Mouse (Mus musculus) MEL (cell line): Measurements from ENCODE around the gene Phgdh. TPM values are rescaled to one million over a fixed set of nuclear protein-coding genes. Genes with fewer than 3 reads are reported as not detected.

Source experiments
- DNase-seq: peaks from one replicate; pipeline ENCODE4 v3.0.0; 2011; ENCODE audit warnings: low read depth, low spot score
- H3K27ac ChIP-seq: 2 replicates; pipeline ENCODE4 v1.5.1; 2012; ENCODE audit warnings: low read depth, mild to moderate bottlenecking, control low read depth, low read length, moderate library complexity; ENCODE audit not compliant: control insufficient read depth
- H3K27me3 ChIP-seq, 2 experiments: fragments of 150-350 bp in 1 of 2; sonication (generic) in 1 of 2; 2 replicates each; pipeline ENCODE4 v1.6.1; 2012; ENCODE audit warnings: low read length in 2 of 2, mild to moderate bottlenecking in 2 of 2, improper control_type of control experiment in 1 of 2, moderate library complexity in 1 of 2; ENCODE audit not compliant: insufficient read depth in 2 of 2, control insufficient read depth in 1 of 2
- H3K36me3 ChIP-seq, 2 experiments: 2 replicates each; pipeline ENCODE4 v1.6.1; 2012 to 2014; ENCODE audit warnings: low read length in 2 of 2, improper control_type of control experiment in 1 of 2, inconsistent platforms in 1 of 2, mild to moderate bottlenecking in 1 of 2; ENCODE audit not compliant: insufficient read depth in 2 of 2, control insufficient read depth in 1 of 2
- H3K4me1 ChIP-seq, 2 experiments: fragments of 150-350 bp in 1 of 2; sonication (generic) in 1 of 2; 2 replicates each; pipeline ENCODE4 v1.6.1; 2012; ENCODE audit warnings: low read length in 2 of 2, improper control_type of control experiment in 1 of 2, mild to moderate bottlenecking in 1 of 2; ENCODE audit not compliant: insufficient read depth in 2 of 2, control insufficient read depth in 1 of 2
- H3K4me3 ChIP-seq, 2 experiments: fragments of 150-350 bp in 1 of 2; sonication (generic) in 1 of 2; 2 replicates each; pipeline ENCODE4 v1.5.1; 2012; ENCODE audit warnings: low read depth in 2 of 2, low read length in 2 of 2, mild to moderate bottlenecking in 2 of 2, moderate library complexity in 2 of 2, control low read depth in 1 of 2, improper control_type of control experiment in 1 of 2; ENCODE audit not compliant: control insufficient read depth in 1 of 2, insufficient read depth in 1 of 2
- H3K79me2 ChIP-seq: 2 replicates; pipeline ENCODE4 v1.6.1; 2012; ENCODE audit warnings: mild to moderate bottlenecking, low read length, moderate library complexity; ENCODE audit not compliant: control insufficient read depth, poor library complexity, insufficient read depth
- H3K9ac ChIP-seq: 2 replicates; pipeline ENCODE4 v1.6.1; 2012; ENCODE audit warnings: low read depth, mild to moderate bottlenecking, control low read depth, low read length, moderate library complexity; ENCODE audit not compliant: control insufficient read depth, poor library complexity, severe bottlenecking
- H3K9me3 ChIP-seq: fragments of 150-350 bp; sonication (generic); replicated peaks from 2 replicates; pipeline ENCODE4 v1.6.1; 2012; ENCODE audit warnings: mild to moderate bottlenecking, low read length, improper control_type of control experiment, moderate library complexity; ENCODE audit not compliant: insufficient read depth
- CTCF ChIP-seq, 3 experiments: IDR thresholded peaks in 2 of 3; conservative IDR thresholded peaks in 1 of 3; 2 replicates each; pipeline ENCODE4 v1.5.1; 2011 to 2012; ENCODE audit warnings: low read length in 3 of 3, low read depth in 2 of 3, mild to moderate bottlenecking in 2 of 3, improper control_type of control experiment in 1 of 3, inconsistent platforms in 1 of 3, mixed read lengths in 1 of 3, moderate library complexity in 1 of 3; ENCODE audit not compliant: control insufficient read depth in 1 of 3, insufficient read depth in 1 of 3, poor library complexity in 1 of 3, severe bottlenecking in 1 of 3
- E2F4 ChIP-seq: IDR thresholded peaks from 2 replicates; pipeline ENCODE4 v1.6.1; 2011; ENCODE audit warnings: low read depth, low read length, improper control_type of control experiment, borderline replicate concordance
- GABPA ChIP-seq: IDR thresholded peaks from 2 replicates; pipeline ENCODE4 v1.6.1; 2012; ENCODE audit warnings: low read depth, mild to moderate bottlenecking, inconsistent platforms, low read length, improper control_type of control experiment, moderate library complexity
- GATA1 ChIP-seq: IDR thresholded peaks from 2 replicates; pipeline ENCODE4 v1.6.1; 2011; ENCODE audit warnings: low read depth, low read length, improper control_type of control experiment
- HCFC1 ChIP-seq: IDR thresholded peaks from 2 replicates; pipeline ENCODE4 v1.6.1; 2012; ENCODE audit warnings: low read depth, mild to moderate bottlenecking, inconsistent platforms, low read length, improper control_type of control experiment, moderate library complexity
- JUND ChIP-seq: IDR thresholded peaks from 2 replicates; pipeline ENCODE4 v1.6.1; 2011; ENCODE audit warnings: low read depth, mild to moderate bottlenecking, improper control_type of control experiment, low read length
- MAFK ChIP-seq: IDR thresholded peaks from 2 replicates; pipeline ENCODE4 v1.6.1; 2011; ENCODE audit warnings: low read depth, mild to moderate bottlenecking, low read length, improper control_type of control experiment, borderline replicate concordance
- MEF2A ChIP-seq: IDR thresholded peaks from 2 replicates; pipeline ENCODE4 v1.6.1; 2014; ENCODE audit warnings: low read depth, mild to moderate bottlenecking, inconsistent platforms, low read length, improper control_type of control experiment; ENCODE audit not compliant: poor library complexity, insufficient replicate concordance, severe bottlenecking; ENCODE audit errors: extremely low read depth
- MYB ChIP-seq: IDR thresholded peaks from 2 replicates; pipeline ENCODE4 v1.6.1; 2011; ENCODE audit warnings: mild to moderate bottlenecking, low read depth, low read length, improper control_type of control experiment
- MYC ChIP-seq: IDR thresholded peaks from 2 replicates; pipeline ENCODE4 v1.6.1; 2011; ENCODE audit warnings: low read depth, mild to moderate bottlenecking, low read length, improper control_type of control experiment, moderate library complexity
- POLR2A ChIP-seq, 2 experiments: IDR thresholded peaks; 2 replicates each; pipeline ENCODE4 v1.6.1; 2011 to 2012; ENCODE audit warnings: low read length in 2 of 2, mild to moderate bottlenecking in 2 of 2, control low read depth in 1 of 2, improper control_type of control experiment in 1 of 2, low read depth in 1 of 2, moderate library complexity in 1 of 2; ENCODE audit not compliant: control insufficient read depth in 1 of 2, insufficient read depth in 1 of 2, poor library complexity in 1 of 2
- POLR2AphosphoS2 ChIP-seq: IDR thresholded peaks from 2 replicates; pipeline ENCODE4 v1.6.1; 2011; ENCODE audit warnings: low read length, improper control_type of control experiment
- POLR2AphosphoS5 ChIP-seq: IDR thresholded peaks from 2 replicates; pipeline ENCODE4 v1.6.1; 2012; ENCODE audit warnings: low read depth, borderline replicate concordance, mild to moderate bottlenecking, inconsistent platforms, low read length, moderate library complexity, mixed read lengths
- RAD21 ChIP-seq: IDR thresholded peaks from 2 replicates; pipeline ENCODE4 v1.6.1; 2011; ENCODE audit warnings: mild to moderate bottlenecking, low read depth, low read length, improper control_type of control experiment
- SIN3A ChIP-seq: IDR thresholded peaks from 2 replicates; pipeline ENCODE4 v1.6.1; 2012; ENCODE audit warnings: low read length, improper control_type of control experiment, inconsistent platforms
- SMC3 ChIP-seq: IDR thresholded peaks from 2 replicates; pipeline ENCODE4 v1.6.1; 2011; ENCODE audit warnings: low read depth, low read length, improper control_type of control experiment
- TAL1 ChIP-seq: IDR thresholded peaks from 2 replicates; pipeline ENCODE4 v1.6.1; 2012; ENCODE audit warnings: mild to moderate bottlenecking, inconsistent platforms, low read length, moderate library complexity, mixed read lengths
- TBP ChIP-seq: IDR thresholded peaks from 2 replicates; pipeline ENCODE4 v1.8.0; 2011; ENCODE audit warnings: low read depth, low read length, improper control_type of control experiment
- TCF12 ChIP-seq: IDR thresholded peaks from 2 replicates; pipeline ENCODE4 v1.6.1; 2014; ENCODE audit warnings: low read depth, mild to moderate bottlenecking, inconsistent platforms, low read length, improper control_type of control experiment, moderate library complexity
- UBTF ChIP-seq: IDR thresholded peaks from 2 replicates; pipeline ENCODE4 v1.6.1; 2012; ENCODE audit warnings: low read depth, mild to moderate bottlenecking, inconsistent platforms, low read length, improper control_type of control experiment, moderate library complexity, borderline replicate concordance; ENCODE audit not compliant: insufficient read depth
- USF2 ChIP-seq, 2 experiments: IDR thresholded peaks; 2 replicates each; pipeline ENCODE4 v1.6.1; 2011 to 2012; ENCODE audit warnings: improper control_type of control experiment in 2 of 2, low read length in 2 of 2, borderline replicate concordance in 1 of 2, inconsistent platforms in 1 of 2, low read depth in 1 of 2, mild to moderate bottlenecking in 1 of 2; ENCODE audit not compliant: insufficient read depth in 1 of 2
- ZC3H11A ChIP-seq: IDR thresholded peaks from 2 replicates; pipeline ENCODE4 v1.6.1; 2012; ENCODE audit warnings: low read depth, mild to moderate bottlenecking, inconsistent platforms, low read length, improper control_type of control experiment
- ZKSCAN1 ChIP-seq: IDR thresholded peaks from 2 replicates; pipeline ENCODE4 v1.6.1; 2012; ENCODE audit warnings: low read depth, mild to moderate bottlenecking, inconsistent platforms, low read length, improper control_type of control experiment, moderate library complexity
- ZNF384 ChIP-seq: IDR thresholded peaks from 2 replicates; pipeline ENCODE4 v1.6.1; 2012; ENCODE audit warnings: low read depth, mild to moderate bottlenecking, inconsistent platforms, low read length, improper control_type of control experiment
- polyA plus RNA-seq, 2 experiments: library from polyadenylated mRNA; stranded (reverse) in 1 of 2; unstranded in 1 of 2; fragments of >175 nt in 1 of 2; fragments of >200 nt in 1 of 2; gene quantifications; 2 replicates each; pipeline versions ENCODE4 v1.2.1 to v1.2.4; 2012; ENCODE audit warnings: low replicate concordance in 2 of 2, low read depth in 1 of 2; ENCODE audit not compliant: insufficient read length in 2 of 2, insufficient read depth in 1 of 2, missing spikeins in 1 of 2
- total RNA-seq: library from RNA; depleted of rRNA; stranded (reverse); fragments of 300-350 nt; gene quantifications from 2 replicates; pipeline ENCODE4 v1.2.3, GENCODE M21; 2012

Phgdh gene
- total and polyA plus RNA-seq, 3 experiments: 247 to 303 TPM; not detected in 1

DNA sequence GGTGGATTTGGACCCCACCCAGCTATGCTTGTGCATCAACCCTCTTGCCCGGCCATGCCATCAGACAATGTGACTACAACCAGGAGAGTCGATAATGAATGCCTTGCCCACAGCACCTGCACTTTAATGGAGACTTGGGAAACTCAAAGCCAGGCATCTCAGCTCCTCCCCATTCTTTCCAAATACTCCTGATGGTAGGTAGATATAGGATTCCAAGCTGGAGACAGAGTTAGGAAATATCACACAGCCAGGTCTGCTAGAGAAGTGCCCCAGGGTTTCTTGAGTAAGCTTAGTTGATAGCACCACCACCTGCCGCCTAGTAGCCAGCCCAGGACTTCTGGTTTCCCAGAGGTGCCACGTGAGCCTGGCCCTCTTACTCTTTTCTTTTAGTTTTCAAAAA lies 27.0 kb upstream of the Phgdh start:
- no peak for TF ChIP-seq ZNF384
- H3K9me3 ChIP-seq: no peaks in the 10 kb centered on the region
- H3K27ac ChIP-seq: no peak overlapping the region
- H3K9ac ChIP-seq: no peak overlapping the region
- H3K79me2 ChIP-seq: no peaks in the 10 kb centered on the region
- H3K4me1 ChIP-seq: no peaks in the 10 kb centered on the region
- no peak for DNase-seq
- H3K36me3 ChIP-seq: no peaks in the 10 kb centered on the region
- peaks cover 8 to 9% of the 10 kb centered on the region in 2 experiments; a peak in 3 of 4 replicates for H3K27me3 ChIP-seq
- no peak overlapping the region for H3K4me3 ChIP-seq

DNA sequence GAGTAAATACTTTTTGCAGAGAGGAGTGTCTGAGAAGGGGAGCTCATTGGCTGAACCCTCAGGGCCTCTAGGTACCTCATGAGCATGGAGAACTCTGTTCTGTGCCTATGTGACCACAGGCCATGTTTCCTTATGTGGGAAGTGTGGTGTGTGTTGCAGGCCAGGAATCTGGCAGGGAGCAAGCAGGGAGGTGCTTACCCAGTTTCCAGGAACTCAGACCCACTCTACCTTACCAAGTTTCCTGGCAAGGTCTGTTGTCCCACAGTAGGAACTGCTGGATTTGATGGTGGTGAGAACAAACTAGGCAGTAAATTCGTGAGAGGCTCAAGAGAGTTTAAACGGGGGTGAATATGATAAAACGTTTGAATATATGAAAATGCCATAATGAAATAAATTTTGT lies 26.3 kb upstream of the Phgdh start:
- no peak for DNase-seq
- TF ChIP-seq E2F4: no peak
- no peaks in the 10 kb centered on the region for H3K79me2 ChIP-seq
- H3K27me3 ChIP-seq: peaks cover 7 to 8% of the 10 kb centered on the region in 2 experiments; a peak in 3 of 4 replicates
- H3K36me3 ChIP-seq: no peaks in the 10 kb centered on the region
- no peak overlapping the region for H3K27ac ChIP-seq
- no peaks in the 10 kb centered on the region for H3K9me3 ChIP-seq
- no peaks in the 10 kb centered on the region for H3K4me1 ChIP-seq
- no peak overlapping the region for H3K9ac ChIP-seq
- no peak overlapping the region for H3K4me3 ChIP-seq

DNA sequence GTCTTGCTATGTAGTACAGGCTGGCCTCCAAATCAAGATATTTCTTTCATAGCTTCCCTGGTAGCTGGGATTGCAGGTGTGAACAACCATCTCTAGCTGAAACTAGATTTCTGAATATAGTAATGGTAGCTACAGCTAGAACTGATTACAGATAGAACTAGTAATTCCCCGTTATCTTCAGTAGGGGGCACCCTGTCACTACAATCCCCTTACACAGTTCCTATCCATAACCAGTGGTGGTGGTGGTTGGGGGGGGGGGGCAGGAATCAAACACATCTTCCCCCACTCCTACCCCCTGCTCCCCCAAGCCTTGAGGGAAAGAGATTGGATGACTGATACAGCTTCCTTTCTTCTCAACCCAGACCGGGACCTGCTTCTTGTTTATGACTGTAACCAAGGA lies 23.0 kb upstream of the Phgdh start:
- H3K79me2 ChIP-seq: no peaks in the 10 kb centered on the region
- no peak overlapping the region for H3K9ac ChIP-seq
- H3K9me3 ChIP-seq: no peaks in the 10 kb centered on the region
- H3K36me3 ChIP-seq: no peaks in the 10 kb centered on the region
- H3K4me3 ChIP-seq: no peak overlapping the region
- H3K27ac ChIP-seq: no peak overlapping the region
- peaks cover 3 to 6% of the 10 kb centered on the region in 2 experiments; a peak in 2 of 4 replicates for H3K27me3 ChIP-seq
- TF ChIP-seq TCF12: no peak
- no peak for TF ChIP-seq MEF2A
- TF ChIP-seq MYC: no peak
- no peak for TF ChIP-seq JUND
- TF ChIP-seq ZKSCAN1: no peak
- TF ChIP-seq POLR2AphosphoS2: no peak
- TF ChIP-seq TBP: no peak
- peak; percentile 50 for TF ChIP-seq ZC3H11A
- TF ChIP-seq GATA1: no peak
- no peak for TF ChIP-seq USF2 (IDR thresholded peaks at IDR 0.05; ENCODE audit: borderline replicate concordance in 1 of 2, insufficient read depth in 1 of 2, low read depth in 1 of 2, low read length in 2 of 2)
- TF ChIP-seq SIN3A: no peak
- TF ChIP-seq SMC3: peak; percentile 70
- TF ChIP-seq HCFC1: no peak
- TF ChIP-seq MYB: no peak
- no peak for TF ChIP-seq MAFK
- TF ChIP-seq POLR2AphosphoS5: no peak
- peak; percentile 21 to 65 (median 33); a peak in 4 of 6 replicates for TF ChIP-seq CTCF (IDR thresholded peaks at IDR 0.05 in 2 of 3, conservative IDR thresholded peaks at IDR 0.05 in 1 of 3; ENCODE audit: control insufficient read depth in 1 of 3, insufficient read depth in 1 of 3, low read depth in 2 of 3, low read length in 3 of 3, poor library complexity in 1 of 3, severe bottlenecking in 1 of 3)
- no peak for TF ChIP-seq UBTF
- no peak for TF ChIP-seq POLR2A (IDR thresholded peaks at IDR 0.05; ENCODE audit: control insufficient read depth in 1 of 2, insufficient read depth in 1 of 2, low read depth in 1 of 2, low read length in 2 of 2, poor library complexity in 1 of 2)
- TF ChIP-seq RAD21: peak; percentile 60
- TF ChIP-seq TAL1: no peak
- no peak for TF ChIP-seq GABPA
- DNase-seq: peak; percentile 33
- H3K4me1 ChIP-seq: no peaks in the 10 kb centered on the region
